Mouse (Mus musculus) embryonic facial prominence, embryonic 14.5 days (tissue): ENCODE results near the gene Dapk2. TPM values are rescaled to one million over a fixed set of nuclear protein-coding genes. Genes with fewer than 3 reads are reported as not detected.
A peak's percentile ranks its signal among the peaks of the same experiment; 100 is the strongest.

ENCODE experiments used
- ATAC-seq: fragments of 200-750 bp; cut with Nextera tagmentation; 2 replicates; pipeline ENCODE4 v1.8.0; 2017; ENCODE audit warnings: low read depth, moderate number of reproducible peaks, moderate TSS enrichment
- DNase-seq: peaks from one replicate; pipeline ENCODE4 v3.0.0-alpha.2; 2015; ENCODE audit warnings: low spot score
- H3K27ac ChIP-seq: fragments of 300-500 bp; sonication (generic); replicated peaks from 2 replicates; pipeline ENCODE4 v1.5.1; 2014; ENCODE audit warnings: low read depth, mild to moderate bottlenecking, low read length, moderate library complexity
- H3K27me3 ChIP-seq: fragments of 300-500 bp; sonication (generic); replicated peaks from 2 replicates; pipeline ENCODE4 v1.6.1; 2014; ENCODE audit warnings: low read length; ENCODE audit not compliant: control insufficient read depth, insufficient read depth
- H3K36me3 ChIP-seq: fragments of 300-500 bp; sonication (generic); 2 replicates; pipeline ENCODE4 v1.6.1; 2014; ENCODE audit warnings: low read length, mixed read lengths; ENCODE audit not compliant: control insufficient read depth, insufficient read depth
- H3K4me1 ChIP-seq: fragments of 300-500 bp; sonication (generic); 2 replicates; pipeline ENCODE4 v1.6.1; 2014; ENCODE audit warnings: antibody characterized with exemption, low read length; ENCODE audit not compliant: control insufficient read depth, insufficient read depth
- H3K4me2 ChIP-seq: fragments of 300-500 bp; sonication (generic); 2 replicates; pipeline ENCODE4 v1.6.1; 2014; ENCODE audit warnings: low read depth, mild to moderate bottlenecking, low read length, moderate library complexity, mixed read lengths
- H3K4me3 ChIP-seq: fragments of 300-500 bp; sonication (generic); 2 replicates; pipeline ENCODE4 v1.5.1; 2014; ENCODE audit warnings: low read depth, mild to moderate bottlenecking, low read length
- H3K9ac ChIP-seq: fragments of 300-500 bp; sonication (generic); 2 replicates; pipeline ENCODE4 v1.6.1; 2014; ENCODE audit warnings: low read depth, mild to moderate bottlenecking, low read length, moderate library complexity, mixed read lengths
- H3K9me3 ChIP-seq: fragments of 300-500 bp; sonication (generic); 2 replicates; pipeline ENCODE4 v1.6.1; 2016; ENCODE audit warnings: low read length; ENCODE audit not compliant: control insufficient read depth
- WGBS: fragments of 180-500 bp; shearing (Covaris S2); extraction: QIAGEN DNeasy Blood & Tissue Kit; methylation state at CpG from one replicate; pipeline ENCODE4 v1.1.7; 2014; 5-methylcytosine and 5-hydroxymethylcytosine counted together
- polyA plus RNA-seq: library from polyadenylated mRNA; unstranded; fragments of >200 nt; fragmentation: Nextera tagmentation; extraction: Ambion mirVana; gene quantifications from 2 replicates; pipeline ENCODE4 v1.2.1, GENCODE M21; 2014

Dapk2 gene
- polyA plus RNA-seq, 1 experiment from 2014 or later = 14.3 TPM

- 49% methylated on average over 3 of the region's 3 CpGs for WGBS
Observed at GRCm38 (mm10) chr9:66274657-66275056, 116.6 kb downstream of the Dapk2 start.

GRCm38 (mm10) chr9:66275267-66275991 is 117.4 kb downstream of the Dapk2 start:
- Histone ChIP-seq H3K9me3 (no peaks in the 10 kb centered on the region), H3K4me1 (peaks cover 17% of the 10 kb centered on the region), H3K27ac (peak overlapping the region; percentile 49; the same call in 1 of the 2 replicates), H3K4me2 (peak overlapping the region; percentile 48), H3K4me3 (peak overlapping the region; percentile 16), H3K27me3 (no peaks in the 10 kb centered on the region), H3K36me3 (no peaks in the 10 kb centered on the region), H3K9ac (peak overlapping the region; percentile 35; the same call in 1 of the 2 replicates)
- 5% methylated on average over 15 of the region's 15 CpGs for WGBS
- DNase-seq (peak; percentile 61), ATAC-seq (peak; percentile 47; the same call in 1 of the 2 replicates)

More at GRCm38 (mm10) chr9:66274657-66275056, 116.6 kb downstream of the Dapk2 start:
- Histone ChIP-seq H3K4me3 (no peak overlapping the region), H3K9ac (no peak overlapping the region), H3K36me3 (no peaks in the 10 kb centered on the region), H3K4me1 (peaks cover 17% of the 10 kb centered on the region), H3K9me3 (no peaks in the 10 kb centered on the region), H3K27me3 (no peaks in the 10 kb centered on the region), H3K27ac (no peak overlapping the region), H3K4me2 (no peak overlapping the region)
- no peak for ATAC-seq
- DNase-seq = peak; percentile 30

GRCm38 (mm10) chr9:66276062-66276461 is 118.0 kb downstream of the Dapk2 start:
- H3K27me3 ChIP-seq = no peaks in the 10 kb centered on the region
- ATAC-seq (no peak), DNase-seq (no peak)
- H3K36me3 ChIP-seq = no peaks in the 10 kb centered on the region
- WGBS = 39% methylated on average over 4 of the region's 4 CpGs
- H3K4me3 ChIP-seq = no peak overlapping the region
- peaks cover 17% of the 10 kb centered on the region for H3K4me1 ChIP-seq
- peak overlapping the region; percentile 48 for H3K4me2 ChIP-seq
- H3K27ac ChIP-seq = peak overlapping the region; percentile 49; the same call in 1 of the 2 replicates
- H3K9me3 ChIP-seq = no peaks in the 10 kb centered on the region
- H3K9ac ChIP-seq = no peak overlapping the region

GRCm38 (mm10) chr9:66276697-66277385 is 118.8 kb downstream of the Dapk2 start:
- ATAC-seq (peak; percentile 77), DNase-seq (peak; percentile 79)
- H3K9me3 ChIP-seq = no peaks in the 10 kb centered on the region
- WGBS = 15% methylated on average over 14 of the region's 14 CpGs
- 0 out of 2 replicates have a peak overlapping the region, but pooled peaks have one; percentile 30 for H3K27ac ChIP-seq
- H3K4me1 ChIP-seq = peaks cover 17% of the 10 kb centered on the region
- H3K4me2 ChIP-seq = no peak overlapping the region
- no peaks in the 10 kb centered on the region for H3K27me3 ChIP-seq
- H3K36me3 ChIP-seq = no peaks in the 10 kb centered on the region
- H3K9ac ChIP-seq = no peak overlapping the region
- no peak overlapping the region for H3K4me3 ChIP-seq

GRCm38 (mm10) chr9:66279647-66280046 is 121.6 kb downstream of the Dapk2 start:
- Histone ChIP-seq H3K4me1 (peaks cover 17% of the 10 kb centered on the region), H3K9me3 (no peaks in the 10 kb centered on the region), H3K4me2 (no peak overlapping the region), H3K27ac (no peak overlapping the region), H3K27me3 (no peaks in the 10 kb centered on the region), H3K4me3 (no peak overlapping the region), H3K9ac (no peak overlapping the region), H3K36me3 (no peaks in the 10 kb centered on the region)
- no peak for DNase-seq
- ATAC-seq = no peak

GRCm38 (mm10) chr9:66280496-66280895 is 122.5 kb downstream of the Dapk2 start:
- no peak overlapping the region for H3K4me2 ChIP-seq
- no peak overlapping the region for H3K4me3 ChIP-seq
- DNase-seq = no peak
- H3K27ac ChIP-seq = no peak overlapping the region
- ATAC-seq = no peak
- H3K36me3 ChIP-seq = no peaks in the 10 kb centered on the region
- WGBS = 52% methylated on average over 1 of the region's 1 CpGs
- H3K9ac ChIP-seq = no peak overlapping the region
- no peaks in the 10 kb centered on the region for H3K9me3 ChIP-seq
- H3K4me1 ChIP-seq = peaks cover 12% of the 10 kb centered on the region
- H3K27me3 ChIP-seq = no peaks in the 10 kb centered on the region

- Histone ChIP-seq H3K4me1 (peaks cover 5% of the 10 kb centered on the region; the same call in 1 of the 2 replicates), H3K27me3 (no peaks in the 10 kb centered on the region), H3K27ac (no peak overlapping the region), H3K36me3 (no peaks in the 10 kb centered on the region), H3K9ac (no peak overlapping the region), H3K4me3 (no peak overlapping the region), H3K9me3 (no peaks in the 10 kb centered on the region), H3K4me2 (no peak overlapping the region)
- DNase-seq (peak; percentile 51), ATAC-seq (no peak)
- 54% methylated on average over 9 of the region's 9 CpGs for WGBS
Observed at GRCm38 (mm10) chr9:66281501-66281951, 123.5 kb downstream of the Dapk2 start.

- Histone ChIP-seq H3K36me3 (no peaks in the 10 kb centered on the region), H3K4me3 (no peak overlapping the region), H3K9me3 (no peaks in the 10 kb centered on the region), H3K27ac (no peak overlapping the region), H3K9ac (no peak overlapping the region), H3K4me1 (no peaks in the 10 kb centered on the region), H3K4me2 (no peak overlapping the region), H3K27me3 (no peaks in the 10 kb centered on the region)
- 100% methylated on average over 1 of the region's 1 CpGs for WGBS
- ATAC-seq = no peak
- no peak for DNase-seq
Observed at GRCm38 (mm10) chr9:66282582-66282981, 124.6 kb downstream of the Dapk2 start.
